Mouse (Mus musculus): ENCODE data around the gene Bcs1l. TPM values are rescaled to one million over a fixed set of nuclear protein-coding genes. Genes with fewer than 3 reads are reported as not detected.
A peak's percentile ranks its signal among the peaks of the same experiment; 100 is the strongest.

Gene Bcs1l
- total RNA-seq (2021) = 10 to 100 TPM; 25.3 to 27.0 TPM
- long read RNA-seq, experiment 1, transcript Bcs1l-203 (8 exons, 1,488 nt) = major isoform, 35 of 45 reads
- long read RNA-seq, experiment 1, partial matches to known transcripts = 2 of 45 reads
- long read RNA-seq, experiment 1, other reads (novel, unspliced or antisense) = 3 of 45 reads
- long read RNA-seq, experiment 2, transcript Bcs1l-201 (8 exons, 1,890 nt) = minor isoform, 6 of 38 reads
- long read RNA-seq, experiment 2, transcript Bcs1l-203 (8 exons, 1,488 nt) = major isoform, 22 of 38 reads
- long read RNA-seq, experiment 2, partial matches to known transcripts = 4 of 38 reads
- long read RNA-seq, experiment 2, other reads (novel, unspliced or antisense) = 6 of 38 reads

DNA sequence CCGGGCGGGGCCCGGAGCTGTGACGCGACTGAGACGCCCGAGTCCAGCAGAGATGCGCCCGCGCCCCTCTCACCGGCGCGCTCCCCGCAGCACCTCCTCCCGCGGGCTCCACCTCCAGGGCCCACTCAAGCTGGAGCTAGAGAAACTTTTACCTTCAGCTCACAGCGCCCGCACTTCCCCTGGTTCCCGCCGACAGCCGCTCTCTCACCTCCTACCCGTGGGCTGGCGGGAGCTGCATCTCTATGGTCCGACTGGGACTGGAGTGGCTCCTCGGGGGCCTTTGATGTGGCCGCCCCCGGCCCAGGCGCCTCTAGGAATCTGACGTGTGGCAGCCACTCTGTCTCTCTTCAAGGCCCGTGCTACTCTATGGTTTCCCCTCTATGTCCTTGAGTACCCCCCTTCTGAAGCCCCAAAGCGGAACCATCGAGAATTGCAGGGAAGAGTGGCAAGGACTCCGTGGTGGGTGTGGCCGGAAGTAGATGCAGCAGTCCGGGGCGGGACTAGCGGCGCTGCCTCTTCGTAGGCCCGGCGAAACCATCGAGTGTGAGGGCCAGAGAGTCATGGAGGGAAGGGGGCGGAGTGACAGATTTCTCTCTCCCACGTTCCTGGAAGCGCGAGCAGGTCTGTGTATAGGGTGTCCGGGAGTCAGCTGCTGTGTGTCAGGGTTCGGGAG is at the start of gene Bcs1l, which contains the start of gene Zfp142:
TSS of gene Bcs1l (plus strand) at position 517 of the 673 bp plus-strand sequence.
TSS of gene Zfp142 (minus strand) at position 474 of the 673 bp plus-strand sequence.
- intact Hi-C loops (cut with DNase I) = loop anchor here (2.0 kb wide), 1 partner anchor 81 kb away; the partner anchor contains the start of gene Cnot9

DNA sequence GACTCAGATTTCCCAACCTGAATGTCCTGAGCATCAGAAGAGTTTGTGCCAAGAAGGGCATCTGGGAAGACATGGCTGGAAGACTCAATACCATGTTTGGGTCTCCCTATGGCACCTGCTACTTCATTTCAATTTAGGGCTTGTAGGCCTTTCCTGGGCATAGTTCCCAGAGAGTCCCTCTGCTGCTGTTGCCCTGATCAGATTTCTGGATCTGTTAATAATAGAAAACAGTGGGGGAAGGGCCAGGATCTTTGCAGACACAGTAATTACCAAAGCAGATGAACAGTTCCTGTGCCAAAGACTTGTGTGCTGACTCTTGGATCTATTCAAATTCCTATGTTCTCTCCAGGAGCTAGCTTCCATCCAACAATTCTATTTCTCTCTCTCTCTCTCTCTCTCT is 49.4 kb upstream of the Bcs1l start:
- intact Hi-C loops (cut with DNase I) = no loop called here
- peak in 1 of 2 experiments; percentile 6 for DNase-seq

More for the DNA sequence above, at the start of gene Bcs1l, which contains the start of gene Zfp142:
- DNase-seq = peak; percentile 97 to 99

DNA sequence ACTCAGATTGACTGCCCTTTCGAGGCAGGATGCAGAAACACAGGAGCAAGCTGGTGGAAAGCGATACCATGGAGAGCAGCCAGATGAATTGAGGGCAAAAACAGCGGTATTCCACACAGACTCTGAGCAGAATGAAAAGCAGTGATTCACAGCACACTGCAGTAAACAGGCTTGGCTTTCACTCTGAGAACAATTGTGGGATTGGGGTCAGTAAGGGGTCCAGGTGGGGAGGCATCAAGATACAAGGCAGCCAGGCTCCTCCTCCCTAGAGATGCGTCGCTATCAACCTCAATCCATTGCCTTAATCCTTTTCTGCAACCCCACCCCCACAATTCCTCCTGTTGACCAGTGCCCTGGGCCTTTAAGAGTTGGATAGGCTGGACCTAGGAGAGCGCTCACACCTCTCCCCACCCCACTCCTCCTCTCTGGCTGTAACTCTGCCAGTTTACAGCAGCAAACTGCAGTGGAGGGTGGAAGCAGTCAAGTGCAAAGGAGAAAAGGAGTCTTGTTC is 45.6 kb upstream of the Bcs1l start, which contains the start of gene Plcd4:
TSS of gene Plcd4 (plus strand) at position 438 of the 511 bp plus-strand sequence.
- no peak for DNase-seq
- intact Hi-C loops (cut with DNase I) = no loop called here

- no peak for DNase-seq
- intact Hi-C loops (cut with DNase I) = no loop called here
These were observed 43.9 kb upstream of the Bcs1l start, which contains the start of gene Usp37 for GRCm38 (mm10) chr1:74544184-74544583. Gene Usp37, minus strand, starts transcription at chr1:74544284.

- intact Hi-C loops (cut with DNase I) = no loop called here
- DNase-seq = no peak
These were observed 29.0 kb upstream of the Bcs1l start for GRCm38 (mm10) chr1:74559061-74559460.

- intact Hi-C loops (cut with DNase I) = no loop called here
These were observed 22.3 kb upstream of the Bcs1l start for GRCm38 (mm10) chr1:74565834-74566233.

DNA sequence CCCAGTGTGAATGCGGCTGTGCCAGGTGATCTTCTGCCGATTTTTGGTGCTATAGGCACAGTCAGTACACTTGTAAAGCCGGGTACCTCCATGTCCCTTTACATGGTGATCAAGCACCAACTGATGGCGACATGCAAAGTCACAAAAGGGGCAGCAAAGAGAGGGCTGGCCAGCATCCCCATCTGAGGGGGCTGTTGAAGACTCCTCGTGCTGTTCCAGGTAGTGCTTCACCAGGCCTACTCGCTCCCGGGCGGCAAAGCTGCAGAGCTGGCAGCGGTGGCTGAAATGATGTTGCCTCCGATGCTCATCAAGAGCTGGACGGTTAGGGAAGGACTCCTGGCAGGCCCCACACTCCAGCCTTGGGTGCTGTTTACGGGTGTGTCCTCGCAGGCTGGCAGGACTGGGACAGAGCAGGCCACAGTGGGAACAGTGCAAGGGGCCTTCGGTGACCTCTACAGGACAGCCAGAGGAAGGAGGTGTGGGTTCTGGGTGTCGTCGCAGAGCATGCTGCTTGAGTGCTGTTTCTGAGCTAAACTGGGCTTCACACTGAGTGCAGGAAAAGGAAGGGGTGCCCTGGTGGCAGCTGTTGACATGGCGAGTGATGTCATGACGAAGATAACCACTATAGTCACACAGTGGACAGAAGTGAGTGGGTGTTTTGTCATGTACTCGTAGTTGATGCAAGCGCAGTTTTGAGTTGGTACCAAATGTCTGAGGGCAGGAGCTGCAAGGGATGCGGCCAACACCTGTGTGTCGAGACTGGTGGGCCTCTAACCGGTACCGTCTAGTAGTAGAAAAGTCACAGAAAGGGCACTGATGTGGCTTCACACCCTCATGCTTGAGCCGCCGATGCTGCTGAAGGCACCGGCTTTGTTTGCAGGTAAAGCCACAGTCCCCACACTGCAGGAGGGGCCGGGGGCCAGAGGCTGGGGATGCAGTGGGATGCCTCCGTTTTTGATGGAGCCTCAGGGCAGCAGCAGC is 18.1 kb upstream of the Bcs1l start:
- intact Hi-C loops (cut with DNase I) = no loop called here
- no peak for DNase-seq

More at GRCm38 (mm10) chr1:74565834-74566233, 22.3 kb upstream of the Bcs1l start:
- DNase-seq = no peak

DNA sequence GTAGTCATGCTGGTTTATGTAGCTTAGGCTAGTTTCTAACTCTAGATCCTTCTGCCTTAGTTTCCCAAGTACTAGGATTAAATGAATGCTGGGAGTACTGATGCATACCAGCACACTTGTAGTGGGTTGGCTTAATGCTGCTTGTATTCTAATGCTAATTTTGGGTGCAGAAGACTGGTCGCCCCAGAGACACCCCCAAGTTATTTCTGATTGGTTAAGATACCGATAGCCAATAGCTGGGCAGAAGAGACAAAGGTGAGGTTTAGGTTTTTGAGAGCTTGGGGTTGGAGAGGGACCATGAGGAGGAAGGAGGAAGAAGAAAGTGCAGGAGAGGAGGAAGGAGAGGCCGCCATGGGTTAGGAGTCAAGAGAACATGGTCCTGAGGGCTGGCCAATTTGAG is 5.5 kb upstream of the Bcs1l start:
- DNase-seq = no peak
- intact Hi-C loops (cut with DNase I) = no loop called here

GRCm38 (mm10) chr1:74584616-74585398 is 3.3 kb upstream of the Bcs1l start:
- peak; percentile 12 to 38 for DNase-seq
- intact Hi-C loops (cut with DNase I) = no loop called here

- peak in 1 of 2 experiments; percentile 49 for DNase-seq
- intact Hi-C loops (cut with DNase I) = no loop called here
These were observed 786 bp upstream of the Bcs1l start for GRCm38 (mm10) chr1:74587233-74587772.

- intact Hi-C loops (cut with DNase I) = no loop called here
- no peak for DNase-seq
These were observed 6.3 kb downstream of the Bcs1l start for GRCm38 (mm10) chr1:74594434-74594833.

DNA sequence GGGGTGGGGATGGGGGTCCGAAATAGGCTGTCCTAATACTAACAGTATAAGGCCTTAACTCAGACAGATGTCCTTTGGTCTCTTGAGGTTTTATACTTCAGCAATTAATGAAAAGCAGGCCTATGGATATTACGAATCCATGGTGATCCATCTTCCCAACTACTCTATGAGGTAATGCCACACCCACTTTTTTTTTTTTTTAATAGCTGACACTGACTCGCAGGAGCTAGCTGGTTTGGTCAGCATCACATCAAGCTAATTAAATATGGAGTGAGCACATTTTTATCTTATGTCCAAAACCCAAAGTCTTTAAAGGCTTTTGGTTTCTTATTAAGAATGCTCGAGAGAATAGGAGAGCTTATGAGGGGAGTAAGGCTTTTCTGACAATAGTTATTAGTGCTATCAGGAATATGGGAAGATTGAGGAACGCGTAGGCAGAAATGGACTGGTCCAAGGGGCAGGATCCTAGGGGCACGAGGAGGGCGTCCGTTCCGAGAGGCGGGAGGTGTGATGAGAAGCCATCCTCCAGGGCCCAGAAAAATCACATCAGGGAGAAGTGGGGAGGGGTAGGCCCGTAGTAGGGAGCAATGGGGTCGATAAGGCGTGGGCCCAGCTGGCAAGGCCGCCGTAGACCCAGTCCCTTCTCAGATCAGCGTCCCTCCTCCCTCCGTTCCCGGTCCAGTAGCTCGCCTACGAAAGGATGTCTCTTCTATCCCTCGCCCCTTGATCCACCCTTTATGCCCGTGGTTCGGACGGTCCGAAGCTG is 12.6 kb downstream of the Bcs1l start:
- intact Hi-C loops (cut with DNase I) = loop anchor here (5.0 kb wide), 1 partner anchor 157 kb away; no protein-coding TSS in a partner anchor
- DNase-seq = no peak

DNA sequence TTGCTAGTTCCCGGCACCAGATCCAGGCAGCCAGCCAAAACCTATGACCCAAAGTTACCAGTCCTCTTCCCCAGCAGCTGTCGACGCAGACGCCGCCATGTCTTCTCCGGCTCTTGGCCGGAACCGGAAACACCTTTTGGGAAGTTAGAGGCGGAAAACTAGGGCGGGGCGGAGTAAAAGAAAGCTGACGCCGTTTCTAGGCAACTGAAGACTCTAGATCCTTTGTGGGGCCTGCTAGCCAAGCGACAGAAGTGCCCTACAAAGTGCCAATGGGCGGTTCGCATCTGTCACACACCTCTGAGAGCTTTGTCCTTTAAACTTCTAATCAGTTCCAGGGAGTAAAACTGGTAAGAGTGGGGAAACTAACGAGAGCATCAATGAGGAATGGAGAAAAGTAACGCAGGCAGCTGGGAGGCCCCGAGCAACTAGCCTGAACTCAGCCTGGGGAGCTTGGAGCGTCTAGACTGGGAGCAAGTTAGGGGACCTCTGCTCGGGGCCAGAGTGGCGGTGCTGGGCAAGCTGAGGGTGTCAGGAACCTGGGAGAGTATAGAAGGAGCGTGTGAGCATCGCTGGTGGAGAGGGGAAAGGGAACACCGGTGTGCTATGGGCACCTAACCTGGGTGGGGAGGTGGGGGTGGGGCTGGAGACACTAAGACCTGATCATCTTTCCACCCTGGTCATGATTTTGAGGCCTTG is 13.3 kb downstream of the Bcs1l start, which contains the start of the genes Rnf25 and Stk36:
TSS of gene Rnf25 (minus strand) at position 131 of the 696 bp plus-strand sequence.
TSS of gene Stk36 (plus strand) at position 179 of the 696 bp plus-strand sequence.
- intact Hi-C loops (cut with DNase I) = loop anchor here (5.0 kb wide), 1 partner anchor 156 kb away; no protein-coding TSS in a partner anchor
- peak; percentile 81 to 87 for DNase-seq

GRCm38 (mm10) chr1:74624183-74624582 is 36.1 kb downstream of the Bcs1l start:
- intact Hi-C loops (cut with DNase I) = no loop called here
- DNase-seq = no peak

GRCm38 (mm10) chr1:74626076-74626475 is 38.0 kb downstream of the Bcs1l start:
- intact Hi-C loops (cut with DNase I) = no loop called here
- no peak for DNase-seq

- intact Hi-C loops (cut with DNase I) = no loop called here
- no peak for DNase-seq
These were observed 39.9 kb downstream of the Bcs1l start for GRCm38 (mm10) chr1:74628001-74628400.

GRCm38 (mm10) chr1:74632734-74633133 is 44.6 kb downstream of the Bcs1l start:
- intact Hi-C loops (cut with DNase I) = no loop called here
- no peak for DNase-seq

Data from heart, postnatal 14 days (tissue).